Mouse (Mus musculus): ENCODE measurements around the gene Litaf. TPM values are rescaled to one million over a fixed set of nuclear protein-coding genes. Genes with fewer than 3 reads are reported as not detected.
"Not testable (repeated sequence)": the region's sequence is repeated elsewhere in the genome, so short reads cannot be mapped to it uniquely, and the experiment has no call there.

Gene Litaf
- polyA plus RNA-seq, 1 experiment from 2014 or later, result 65.3 TPM

DNA sequence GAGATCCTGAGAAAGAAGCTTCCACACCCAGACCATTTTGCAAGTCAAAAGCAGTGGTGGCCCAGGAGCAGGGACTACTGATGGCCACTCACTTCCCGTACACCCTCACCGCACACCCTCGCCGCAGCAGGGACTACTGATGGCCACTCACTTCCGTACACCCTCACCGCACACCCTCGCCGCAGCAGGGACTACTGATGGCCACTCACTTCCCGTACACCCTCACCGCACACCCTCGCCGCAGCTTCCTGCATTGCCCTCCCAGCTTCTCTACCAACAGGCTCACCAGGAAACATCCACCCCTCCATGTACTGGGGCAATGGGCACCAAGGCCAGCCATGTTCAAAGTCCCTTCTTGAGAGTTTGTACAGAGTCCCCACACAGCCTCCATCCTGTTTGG is 107.7 kb downstream of the Litaf start:
- not testable (repeated sequence) for H3K9ac ChIP-seq; ATAC-seq (ENCODE audit: low FRiP score); H3K4me2 ChIP-seq (replicated peaks); H3K27me3 ChIP-seq; H3K4me3 ChIP-seq; H3K9me3 ChIP-seq (replicated peaks)
- Histone ChIP-seq H3K4me1 (peaks cover 27% of the 10 kb centered on the region), H3K36me3 (peaks cover 11% of the 10 kb centered on the region), H3K27ac (peak overlapping the region; percentile 73)
- WGBS, result 91% methylated on average over 12 of the region's 12 CpGs

DNA sequence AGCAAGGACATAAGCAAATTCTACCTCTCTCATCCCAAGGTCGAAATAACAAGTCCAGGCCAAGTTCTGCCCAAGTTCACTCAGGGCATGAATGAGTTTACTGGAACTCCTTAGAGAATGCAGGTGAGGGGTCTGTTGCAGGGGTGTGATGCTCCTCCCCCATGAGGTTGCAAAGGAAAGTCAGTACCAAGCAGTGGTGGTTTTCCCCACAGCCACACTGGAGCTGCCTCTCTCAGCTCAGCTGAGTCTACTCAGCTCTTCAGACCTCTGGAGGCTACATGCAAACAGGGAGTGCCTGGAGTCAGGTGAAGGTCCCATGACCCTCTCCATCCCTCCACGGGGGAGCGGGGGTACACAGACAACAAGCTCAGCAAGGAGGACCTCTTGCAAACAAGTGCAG is 108.2 kb downstream of the Litaf start:
- Histone ChIP-seq H3K9me3 (replicated peaks) (no peaks in the 10 kb centered on the region), H3K4me3 (no peak overlapping the region), H3K4me1 (peaks cover 27% of the 10 kb centered on the region), H3K4me2 (replicated peaks) (no peak overlapping the region), H3K27me3 (no peaks in the 10 kb centered on the region), H3K27ac (peak overlapping the region; percentile 73), H3K9ac (no peak overlapping the region), H3K36me3 (peaks cover 7% of the 10 kb centered on the region; the same call in 1 of the 2 replicates)
- WGBS, result 81% methylated on average over 3 of the region's 3 CpGs
- peak; percentile 35; the same call in 1 of the 2 replicates for ATAC-seq (ENCODE audit: low FRiP score)

DNA sequence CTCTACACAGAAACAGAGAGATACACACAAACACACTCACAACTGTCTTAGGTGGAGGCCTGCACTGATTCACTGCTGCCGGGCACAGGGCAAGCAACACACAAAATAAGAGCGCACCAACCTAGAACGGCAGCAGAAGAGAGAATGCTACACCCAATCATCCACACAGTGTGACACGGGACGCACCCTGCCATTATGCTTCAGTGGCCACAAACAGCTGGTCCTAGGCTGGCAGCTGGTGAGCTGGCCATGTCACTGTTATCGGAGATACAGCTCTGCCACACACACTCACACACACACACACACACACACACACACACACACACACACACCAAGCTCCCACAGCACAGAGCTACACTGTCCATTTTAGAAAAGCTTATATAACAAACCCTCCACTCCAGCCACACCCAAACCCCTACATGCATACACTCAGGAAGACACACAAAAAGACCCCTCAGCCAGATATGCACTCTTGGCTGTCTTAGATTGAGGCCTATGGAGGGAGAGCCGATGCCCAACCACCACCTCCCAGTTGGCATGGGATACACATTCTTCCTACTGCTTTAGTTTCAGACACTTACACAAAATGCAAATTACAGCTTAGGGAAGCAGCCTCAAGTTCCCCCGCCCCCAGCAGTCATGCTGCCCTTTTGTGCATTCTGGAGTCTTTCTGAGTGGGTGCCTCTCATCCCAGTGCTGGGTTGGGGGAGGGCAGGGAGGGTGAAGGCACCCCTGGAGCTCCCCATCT is 108.8 kb downstream of the Litaf start:
- H3K36me3 ChIP-seq, result peaks cover 7% of the 10 kb centered on the region; the same call in 1 of the 2 replicates
- no peaks in the 10 kb centered on the region for H3K9me3 ChIP-seq (replicated peaks)
- 62% methylated on average over 8 of the region's 8 CpGs for WGBS
- peak overlapping the region; percentile 73 for H3K27ac ChIP-seq
- no peak overlapping the region for H3K4me3 ChIP-seq
- peaks cover 27% of the 10 kb centered on the region for H3K4me1 ChIP-seq
- ATAC-seq (ENCODE audit: low FRiP score), result peak; percentile 65
- H3K4me2 ChIP-seq (replicated peaks), result no peak overlapping the region
- H3K27me3 ChIP-seq, result no peaks in the 10 kb centered on the region
- no peak overlapping the region for H3K9ac ChIP-seq

DNA sequence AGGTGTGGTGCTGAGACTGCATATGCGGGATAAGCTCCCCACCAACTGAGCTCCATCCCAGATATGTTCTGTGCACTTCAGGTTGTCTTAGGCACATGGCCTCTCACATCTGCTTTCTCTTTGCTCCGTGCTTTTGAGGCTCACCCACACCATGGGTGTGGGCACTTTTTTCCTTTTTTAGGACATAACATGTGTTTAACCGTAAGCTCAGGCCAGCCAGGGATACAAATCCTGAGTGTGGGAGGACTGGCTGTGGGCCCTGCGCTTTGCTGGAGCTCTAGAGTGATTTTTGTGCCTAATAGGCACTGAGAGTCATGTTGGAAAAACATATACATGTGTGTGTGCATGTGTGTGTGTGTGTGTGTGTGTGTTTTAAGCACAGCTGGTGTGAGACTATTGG is 110.9 kb downstream of the Litaf start:
- no peak overlapping the region for H3K4me2 ChIP-seq (replicated peaks)
- no peak for ATAC-seq (ENCODE audit: low FRiP score)
- H3K9ac ChIP-seq, result no peak overlapping the region
- WGBS, result 92% methylated on average over 4 of the region's 4 CpGs
- no peak overlapping the region for H3K4me3 ChIP-seq
- no peaks in the 10 kb centered on the region for H3K9me3 ChIP-seq (replicated peaks)
- H3K27ac ChIP-seq, result no peak overlapping the region
- no peaks in the 10 kb centered on the region for H3K27me3 ChIP-seq
- H3K36me3 ChIP-seq, result no peaks in the 10 kb centered on the region
- H3K4me1 ChIP-seq, result peaks cover 27% of the 10 kb centered on the region

DNA sequence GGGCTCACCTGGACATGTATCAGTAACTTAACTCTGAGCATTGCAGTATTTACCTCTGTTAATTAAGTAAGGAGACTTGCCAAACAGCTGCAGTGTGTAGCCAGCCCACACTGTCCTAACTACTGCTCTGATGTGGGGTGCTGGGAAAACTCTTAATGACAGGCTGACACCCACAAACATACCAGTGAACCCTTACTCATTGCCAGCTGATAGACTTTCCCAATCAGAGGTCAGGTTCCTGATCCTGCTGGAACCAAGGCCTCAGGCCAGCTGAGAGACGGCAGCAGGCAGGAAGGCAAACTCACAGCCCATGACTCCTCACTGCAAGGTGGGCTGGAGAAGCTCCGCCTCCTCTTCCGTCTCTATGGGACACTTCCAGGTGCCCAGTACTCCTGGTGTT is 113.1 kb downstream of the Litaf start:
- Histone ChIP-seq H3K4me1 (peaks cover 16% of the 10 kb centered on the region), H3K4me2 (replicated peaks) (no peak overlapping the region), H3K9me3 (replicated peaks) (no peaks in the 10 kb centered on the region), H3K27me3 (no peaks in the 10 kb centered on the region), H3K9ac (no peak overlapping the region), H3K4me3 (no peak overlapping the region), H3K36me3 (no peaks in the 10 kb centered on the region), H3K27ac (0 out of 2 replicates have a peak overlapping the region, but pooled peaks have one; percentile 17)
- 93% methylated on average over 3 of the region's 3 CpGs for WGBS
- no peak for ATAC-seq (ENCODE audit: low FRiP score)

DNA sequence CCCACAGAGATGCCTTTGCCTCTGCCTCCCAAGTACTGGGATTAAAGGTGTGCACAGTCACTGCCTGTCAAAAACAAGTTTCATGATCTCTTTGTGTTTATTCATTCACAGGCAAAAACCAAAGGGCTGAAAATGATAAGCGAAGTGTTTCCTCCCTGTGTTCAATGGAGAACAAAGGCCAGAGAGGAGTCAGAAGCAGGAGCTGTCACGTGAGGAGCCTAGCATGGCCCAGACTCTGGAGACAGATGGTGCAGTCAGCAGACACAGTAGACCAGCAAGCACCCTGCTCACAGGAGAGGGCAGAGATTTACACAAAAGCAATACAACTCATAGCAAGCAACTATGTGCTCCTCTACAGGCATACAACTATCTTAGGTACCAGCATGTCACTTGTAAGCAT is 113.9 kb downstream of the Litaf start:
- Histone ChIP-seq H3K27ac (no peak overlapping the region), H3K27me3 (no peaks in the 10 kb centered on the region), H3K4me2 (replicated peaks) (no peak overlapping the region), H3K9ac (no peak overlapping the region), H3K4me1 (peaks cover 7% of the 10 kb centered on the region), H3K36me3 (no peaks in the 10 kb centered on the region), H3K4me3 (no peak overlapping the region), H3K9me3 (replicated peaks) (no peaks in the 10 kb centered on the region)
- ATAC-seq (ENCODE audit: low FRiP score), result no peak
- WGBS, result 51% methylated on average over 2 of the region's 2 CpGs

DNA sequence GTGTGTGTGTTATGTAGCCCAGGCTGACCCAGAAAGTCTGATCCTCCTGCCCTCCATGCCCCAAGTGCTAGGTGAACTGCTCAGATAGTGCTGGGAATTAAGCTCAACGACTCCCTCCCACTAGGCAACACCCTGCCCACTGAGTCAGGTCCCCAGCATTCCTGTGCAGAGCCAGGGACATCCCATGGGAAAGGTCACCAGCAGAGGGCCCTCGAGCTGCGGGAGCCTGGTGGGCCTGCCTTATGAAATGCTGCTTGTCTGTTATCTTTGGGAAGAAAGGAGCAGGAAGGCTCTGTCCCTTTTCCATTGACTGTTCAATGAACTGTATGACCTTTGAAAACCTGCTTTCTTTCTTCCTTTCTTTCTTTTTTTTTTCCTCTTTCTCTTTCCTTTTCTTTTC is 114.4 kb downstream of the Litaf start:
- ATAC-seq (ENCODE audit: low FRiP score), result no peak
- H3K36me3 ChIP-seq, result no peaks in the 10 kb centered on the region
- H3K27me3 ChIP-seq, result no peaks in the 10 kb centered on the region
- no peak overlapping the region for H3K27ac ChIP-seq
- no peak overlapping the region for H3K4me3 ChIP-seq
- H3K9ac ChIP-seq, result no peak overlapping the region
- no peaks in the 10 kb centered on the region for H3K9me3 ChIP-seq (replicated peaks)
- no peak overlapping the region for H3K4me2 ChIP-seq (replicated peaks)
- WGBS, result 8% methylated on average over 3 of the region's 3 CpGs
- peaks cover 3% of the 10 kb centered on the region for H3K4me1 ChIP-seq

DNA sequence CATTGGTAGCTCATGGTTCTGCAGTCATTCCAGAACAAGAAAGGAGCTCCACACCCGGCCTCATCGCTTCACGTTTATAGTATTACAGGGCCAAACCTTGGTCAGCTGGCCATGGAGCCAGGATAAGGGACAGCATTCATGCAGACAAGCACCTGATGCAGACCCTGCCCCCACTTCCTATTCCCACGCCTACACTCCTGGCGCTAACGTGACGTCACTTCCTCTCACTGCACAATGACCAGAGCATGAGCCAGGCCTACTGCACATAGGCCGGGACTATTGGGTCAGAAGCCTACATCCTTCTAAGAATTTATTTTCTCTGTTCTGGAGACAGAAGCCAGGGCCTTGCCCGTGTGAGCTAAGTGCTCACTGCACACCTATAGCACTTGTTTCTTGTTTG is 115.4 kb downstream of the Litaf start:
- Histone ChIP-seq H3K27me3 (no peaks in the 10 kb centered on the region), H3K36me3 (no peaks in the 10 kb centered on the region), H3K4me3 (no peak overlapping the region), H3K9me3 (replicated peaks) (no peaks in the 10 kb centered on the region), H3K9ac (no peak overlapping the region), H3K4me2 (replicated peaks) (no peak overlapping the region), H3K27ac (no peak overlapping the region), H3K4me1 (no peaks in the 10 kb centered on the region; the same call in 1 of the 2 replicates)
- 90% methylated on average over 9 of the region's 9 CpGs for WGBS
- no peak for ATAC-seq (ENCODE audit: low FRiP score)

DNA sequence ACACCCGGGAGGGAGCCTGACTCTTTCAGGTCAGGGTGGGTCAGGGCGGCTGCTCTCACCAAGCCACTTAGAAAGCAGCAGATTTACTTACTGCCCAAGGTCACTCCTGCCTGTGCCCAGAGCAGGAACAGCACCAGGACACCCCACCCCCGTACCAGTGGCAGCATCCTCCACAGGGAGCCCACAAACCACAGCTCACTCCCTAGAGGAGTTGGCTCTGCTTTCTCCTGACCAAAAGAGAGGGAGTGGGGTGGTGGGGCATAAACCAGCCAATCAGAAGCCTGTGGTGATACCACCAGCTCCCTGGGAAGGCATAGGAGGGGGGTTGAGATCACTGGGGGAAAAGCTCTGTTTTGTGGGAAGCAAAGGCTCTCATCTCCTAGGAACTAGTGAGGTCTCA is 118.2 kb downstream of the Litaf start:
- 23% methylated on average over 3 of the region's 3 CpGs for WGBS
- no peak overlapping the region for H3K4me3 ChIP-seq
- H3K27ac ChIP-seq, result no peak overlapping the region
- no peak overlapping the region for H3K4me2 ChIP-seq (replicated peaks)
- no peaks in the 10 kb centered on the region for H3K27me3 ChIP-seq
- H3K9ac ChIP-seq, result no peak overlapping the region
- no peaks in the 10 kb centered on the region for H3K36me3 ChIP-seq
- ATAC-seq (ENCODE audit: low FRiP score), result no peak
- H3K4me1 ChIP-seq, result no peaks in the 10 kb centered on the region; the same call in 1 of the 2 replicates
- no peaks in the 10 kb centered on the region for H3K9me3 ChIP-seq (replicated peaks)

DNA sequence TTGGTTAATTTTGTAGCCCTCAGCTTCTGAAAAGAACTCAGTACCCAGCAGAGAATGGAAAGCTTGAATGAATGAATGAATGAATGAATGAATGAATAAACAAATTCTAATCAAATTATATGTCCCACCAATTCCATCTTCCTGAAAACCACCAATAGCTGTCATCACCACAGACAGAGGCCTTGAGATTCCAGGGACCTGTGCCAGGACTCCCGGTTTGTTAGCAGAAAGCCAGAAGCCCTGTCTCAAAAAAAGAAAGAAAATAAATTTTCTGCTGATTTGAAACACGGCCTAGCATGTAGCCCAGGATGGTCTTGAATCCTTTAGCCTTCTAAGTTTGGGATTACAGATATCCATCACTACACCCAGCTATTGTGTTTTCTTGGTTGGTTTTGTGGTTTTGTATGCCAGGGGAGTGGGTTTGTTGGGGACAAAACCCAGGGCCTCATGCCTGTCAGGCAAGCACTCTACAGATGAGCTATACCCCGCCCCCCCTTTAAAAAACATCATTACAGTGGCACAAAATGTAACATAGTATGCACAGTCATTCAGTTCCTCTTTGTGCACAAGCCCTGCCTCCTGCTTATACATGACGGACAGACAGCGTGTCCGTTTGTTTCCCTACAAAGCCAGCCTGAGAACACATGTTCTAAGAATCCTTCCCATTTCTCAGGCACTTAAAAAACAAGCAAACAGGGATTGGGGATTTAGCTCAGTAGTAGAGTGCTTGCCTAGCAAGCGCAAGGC is 120.4 kb downstream of the Litaf start:
- H3K4me2 ChIP-seq (replicated peaks), result no peak overlapping the region
- ATAC-seq (ENCODE audit: low FRiP score), result no peak
- no peak overlapping the region for H3K9ac ChIP-seq
- WGBS, result 81% methylated on average over 7 of the region's 7 CpGs
- H3K4me1 ChIP-seq, result no peaks in the 10 kb centered on the region; the same call in 1 of the 2 replicates
- no peaks in the 10 kb centered on the region for H3K9me3 ChIP-seq (replicated peaks)
- H3K36me3 ChIP-seq, result no peaks in the 10 kb centered on the region
- no peak overlapping the region for H3K27ac ChIP-seq
- H3K4me3 ChIP-seq, result no peak overlapping the region
- no peaks in the 10 kb centered on the region for H3K27me3 ChIP-seq

DNA sequence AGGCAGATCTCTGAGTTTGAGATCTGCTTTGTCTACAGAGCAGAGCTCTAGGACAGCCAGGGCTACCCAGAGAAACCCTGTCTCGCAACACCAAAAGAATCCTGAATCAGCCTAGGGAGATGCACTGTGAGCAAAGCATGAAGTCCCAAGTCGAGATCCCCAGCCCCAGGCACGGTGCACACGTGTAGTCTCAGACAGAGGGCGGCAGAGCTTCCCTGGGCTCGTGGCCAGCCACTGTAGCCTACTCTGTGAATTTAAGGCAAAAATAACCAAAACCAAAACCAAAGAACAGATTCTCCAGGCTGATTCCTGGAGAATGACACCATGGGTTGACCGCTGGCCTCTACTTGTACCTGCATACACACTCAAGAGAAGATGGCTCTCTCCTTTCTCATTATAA is 121.4 kb downstream of the Litaf start:
- H3K9ac ChIP-seq, result no peak overlapping the region
- 84% methylated on average over 7 of the region's 7 CpGs for WGBS

DNA sequence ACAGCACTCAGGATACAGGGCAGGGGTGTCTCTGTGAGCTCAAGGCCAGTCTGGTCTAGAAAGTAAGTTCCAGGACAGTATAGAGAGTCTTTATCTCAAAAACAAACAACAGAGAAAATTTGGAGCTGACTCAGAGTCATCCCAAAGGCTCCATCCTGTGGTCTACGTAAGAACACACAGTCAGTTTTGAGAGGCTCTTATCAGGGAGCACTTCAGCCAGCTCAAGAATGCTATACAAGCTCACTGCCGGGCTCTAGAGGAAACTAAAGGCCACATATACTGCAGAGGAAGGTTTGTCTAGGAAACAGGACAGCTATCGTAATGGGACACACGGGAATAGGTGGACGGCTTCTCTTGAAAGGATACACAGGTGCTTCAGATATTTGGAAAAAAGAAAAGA is 122.7 kb downstream of the Litaf start:
- H3K36me3 ChIP-seq, result no peaks in the 10 kb centered on the region
- 80% methylated on average over 5 of the region's 5 CpGs for WGBS
- no peak overlapping the region for H3K4me2 ChIP-seq (replicated peaks)
- no peaks in the 10 kb centered on the region; the same call in 1 of the 2 replicates for H3K4me1 ChIP-seq
- H3K9ac ChIP-seq, result no peak overlapping the region
- no peak for ATAC-seq (ENCODE audit: low FRiP score)
- H3K4me3 ChIP-seq, result no peak overlapping the region
- no peaks in the 10 kb centered on the region for H3K9me3 ChIP-seq (replicated peaks)
- no peak overlapping the region for H3K27ac ChIP-seq
- no peaks in the 10 kb centered on the region for H3K27me3 ChIP-seq

More for the DNA sequence above, 121.4 kb downstream of the Litaf start:
- no peaks in the 10 kb centered on the region; the same call in 1 of the 2 replicates for H3K4me1 ChIP-seq
- no peak for ATAC-seq (ENCODE audit: low FRiP score)
- H3K27ac ChIP-seq, result no peak overlapping the region
- no peaks in the 10 kb centered on the region for H3K27me3 ChIP-seq
- no peak overlapping the region for H3K4me2 ChIP-seq (replicated peaks)
- no peak overlapping the region for H3K4me3 ChIP-seq
- H3K9me3 ChIP-seq (replicated peaks), result no peaks in the 10 kb centered on the region
- H3K36me3 ChIP-seq, result no peaks in the 10 kb centered on the region
